Mouse (Mus musculus): ENCODE data around the gene Ldb3. TPM values are rescaled to one million over a fixed set of nuclear protein-coding genes. Genes with fewer than 3 reads are reported as not detected.
A peak's percentile ranks its signal among the peaks of the same experiment; 100 is the strongest.

Ldb3 gene
- polyA plus RNA-seq, 1 experiment from 2014 or later = 0.87 TPM

- no peak overlapping the region for H3K9ac ChIP-seq
- ATAC-seq (ENCODE audit: low FRiP score, low read depth) = no peak
These were observed 71.4 kb downstream of the Ldb3 start for GRCm38 (mm10) chr14:34516960-34517577.

DNA sequence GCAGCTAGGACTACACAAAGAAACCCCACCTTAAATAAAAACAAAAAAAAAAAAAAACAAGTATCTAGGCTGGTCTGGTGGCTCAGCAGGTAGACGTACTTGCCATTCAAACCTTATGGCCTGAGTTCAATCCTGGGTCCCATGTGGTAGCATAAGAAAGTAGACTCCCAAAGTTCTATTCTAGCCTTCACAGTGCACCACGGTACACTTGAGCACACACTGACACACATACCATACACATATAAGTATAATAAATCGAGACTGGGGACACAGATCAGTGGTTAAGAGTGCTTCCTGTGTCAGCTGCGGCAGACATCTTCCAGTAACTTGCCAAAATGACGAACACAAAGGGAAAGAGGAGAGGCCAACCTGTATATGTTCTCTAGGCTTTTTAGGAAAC lies 72.6 kb downstream of the Ldb3 start:
- WGBS = 90% methylated on average over 5 of the region's 5 CpGs
- H3K9ac ChIP-seq = no peak overlapping the region
- no peak for ATAC-seq (ENCODE audit: low FRiP score, low read depth)
- no peaks in the 10 kb centered on the region for H3K9me3 ChIP-seq
- H3K4me1 ChIP-seq (replicated peaks) = no peaks in the 10 kb centered on the region
- H3K36me3 ChIP-seq = no peaks in the 10 kb centered on the region
- no peaks in the 10 kb centered on the region for H3K27me3 ChIP-seq
- H3K27ac ChIP-seq (replicated peaks) = no peak overlapping the region
- no peak overlapping the region for H3K4me2 ChIP-seq
- no peak overlapping the region for H3K4me3 ChIP-seq

More at GRCm38 (mm10) chr14:34516960-34517577, 71.4 kb downstream of the Ldb3 start:
- Histone ChIP-seq H3K27ac (replicated peaks) (no peak overlapping the region), H3K9me3 (no peaks in the 10 kb centered on the region), H3K4me2 (no peak overlapping the region), H3K36me3 (no peaks in the 10 kb centered on the region), H3K27me3 (no peaks in the 10 kb centered on the region), H3K4me3 (no peak overlapping the region), H3K4me1 (replicated peaks) (no peaks in the 10 kb centered on the region)
- WGBS = 89% methylated on average over 10 of the region's 10 CpGs

DNA sequence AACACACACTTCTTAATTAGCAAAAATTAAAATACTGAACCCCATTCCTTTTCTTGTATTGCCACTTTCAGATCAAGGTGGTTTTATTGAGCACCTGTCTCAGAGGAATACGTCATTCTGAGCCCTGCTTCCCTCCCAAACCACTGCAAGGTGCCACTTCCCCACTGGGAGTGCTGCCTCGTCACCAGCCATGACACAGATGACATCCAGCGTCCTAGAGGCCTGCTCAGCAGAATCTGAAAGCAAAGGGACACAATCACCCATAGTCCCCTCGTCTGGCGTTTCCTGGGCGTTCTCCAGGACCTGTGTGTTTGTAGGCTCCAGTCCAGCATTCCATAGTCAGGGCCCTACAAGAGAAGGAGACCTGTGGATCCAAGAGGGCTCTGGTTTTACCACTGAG lies 74.4 kb downstream of the Ldb3 start:
- no peak overlapping the region for H3K27ac ChIP-seq (replicated peaks)
- no peaks in the 10 kb centered on the region for H3K9me3 ChIP-seq
- H3K4me1 ChIP-seq (replicated peaks) = 0 out of 2 replicates have a peak, but pooled peaks cover under 1% of the 10 kb centered on the region
- ATAC-seq (ENCODE audit: low FRiP score, low read depth) = no peak
- no peak overlapping the region for H3K4me2 ChIP-seq
- WGBS = 43% methylated on average over 6 of the region's 6 CpGs
- H3K27me3 ChIP-seq = no peaks in the 10 kb centered on the region
- no peaks in the 10 kb centered on the region for H3K36me3 ChIP-seq
- H3K4me3 ChIP-seq = no peak overlapping the region
- H3K9ac ChIP-seq = no peak overlapping the region

- no peak overlapping the region for H3K9ac ChIP-seq
- H3K4me3 ChIP-seq = no peak overlapping the region
- no peaks in the 10 kb centered on the region for H3K9me3 ChIP-seq
- H3K4me2 ChIP-seq = no peak overlapping the region
- peaks cover 13% of the 10 kb centered on the region for H3K4me1 ChIP-seq (replicated peaks)
- H3K27ac ChIP-seq (replicated peaks) = no peak overlapping the region
- 89% methylated on average over 4 of the region's 4 CpGs for WGBS
- H3K36me3 ChIP-seq = no peaks in the 10 kb centered on the region
- no peaks in the 10 kb centered on the region for H3K27me3 ChIP-seq
- no peak for ATAC-seq (ENCODE audit: low FRiP score, low read depth)
These were observed 75.9 kb downstream of the Ldb3 start for GRCm38 (mm10) chr14:34512602-34513001.

DNA sequence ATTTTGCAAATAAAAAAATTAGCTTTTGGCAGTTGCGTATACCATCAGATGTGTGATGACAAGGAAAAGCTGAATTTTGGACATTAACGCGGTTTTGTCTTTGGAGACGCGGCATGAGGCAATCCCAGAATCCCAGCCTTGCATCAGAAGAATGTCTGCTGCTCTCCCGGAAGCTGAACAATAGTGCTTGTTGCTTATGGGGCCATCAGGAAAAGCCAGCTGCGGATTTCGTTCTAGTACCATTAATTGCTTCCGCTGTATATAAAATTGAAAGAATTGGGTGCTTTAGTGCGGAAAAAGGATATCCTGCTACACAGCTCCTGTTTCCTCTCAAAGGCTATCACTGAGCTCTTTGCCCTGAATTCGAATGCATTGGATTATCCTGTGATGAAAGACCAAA lies 76.6 kb downstream of the Ldb3 start:
- Histone ChIP-seq H3K27me3 (no peaks in the 10 kb centered on the region), H3K9ac (no peak overlapping the region), H3K27ac (replicated peaks) (no peak overlapping the region), H3K4me1 (replicated peaks) (peaks cover 13% of the 10 kb centered on the region), H3K36me3 (no peaks in the 10 kb centered on the region), H3K4me2 (no peak overlapping the region), H3K4me3 (no peak overlapping the region), H3K9me3 (no peaks in the 10 kb centered on the region)
- ATAC-seq (ENCODE audit: low FRiP score, low read depth) = no peak
- 78% methylated on average over 11 of the region's 11 CpGs for WGBS

- Histone ChIP-seq H3K36me3 (no peaks in the 10 kb centered on the region), H3K9me3 (no peaks in the 10 kb centered on the region), H3K27me3 (no peaks in the 10 kb centered on the region), H3K4me2 (no peak overlapping the region), H3K4me3 (no peak overlapping the region), H3K4me1 (replicated peaks) (peaks cover 13% of the 10 kb centered on the region), H3K9ac (no peak overlapping the region), H3K27ac (replicated peaks) (no peak overlapping the region)
- ATAC-seq (ENCODE audit: low FRiP score, low read depth) = peak; percentile 50; the same call in 1 of the 2 replicates
- WGBS = 46% methylated on average over 7 of the region's 7 CpGs
These were observed 79.5 kb downstream of the Ldb3 start for GRCm38 (mm10) chr14:34508842-34509439.

GRCm38 (mm10) chr14:34508187-34508840 lies 80.2 kb downstream of the Ldb3 start:
- H3K27ac ChIP-seq (replicated peaks) = 0 out of 2 replicates have a peak overlapping the region, but pooled peaks have one; percentile 5
- no peak overlapping the region for H3K9ac ChIP-seq
- no peaks in the 10 kb centered on the region for H3K9me3 ChIP-seq
- no peaks in the 10 kb centered on the region for H3K27me3 ChIP-seq
- H3K4me1 ChIP-seq (replicated peaks) = peaks cover 17% of the 10 kb centered on the region
- H3K4me2 ChIP-seq = no peak overlapping the region
- no peaks in the 10 kb centered on the region for H3K36me3 ChIP-seq
- H3K4me3 ChIP-seq = no peak overlapping the region
- ATAC-seq (ENCODE audit: low FRiP score, low read depth) = 0 out of 2 replicates have a peak, but pooled peaks have one; percentile 55
- WGBS = 29% methylated on average over 4 of the region's 4 CpGs

DNA sequence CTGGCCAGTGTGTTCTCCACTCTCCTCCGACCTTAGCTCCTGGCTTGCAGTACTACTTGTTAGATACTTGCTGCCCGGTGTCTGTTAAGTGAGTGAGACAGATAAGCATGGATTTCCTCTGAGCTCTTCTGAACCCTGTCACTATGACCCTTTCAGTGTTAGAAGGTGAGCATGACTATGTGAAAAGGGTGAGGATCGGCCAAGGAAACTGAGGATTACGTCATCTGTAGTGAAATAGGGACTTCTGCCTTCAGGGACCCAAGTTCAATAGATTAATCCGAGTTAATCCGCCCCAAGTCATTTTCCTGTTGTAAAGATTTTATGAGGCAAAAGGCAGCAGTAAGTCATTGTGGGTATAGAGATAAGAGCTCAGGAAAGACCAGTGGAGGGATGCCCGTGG lies 83.2 kb downstream of the Ldb3 start:
- Histone ChIP-seq H3K27ac (replicated peaks) (no peak overlapping the region), H3K9ac (no peak overlapping the region), H3K4me1 (replicated peaks) (peaks cover 29% of the 10 kb centered on the region), H3K27me3 (no peaks in the 10 kb centered on the region), H3K36me3 (no peaks in the 10 kb centered on the region), H3K4me3 (no peak overlapping the region), H3K4me2 (no peak overlapping the region), H3K9me3 (no peaks in the 10 kb centered on the region)
- 84% methylated on average over 7 of the region's 7 CpGs for WGBS
- no peak for ATAC-seq (ENCODE audit: low FRiP score, low read depth)

- no peak overlapping the region for H3K27ac ChIP-seq (replicated peaks)
- no peak overlapping the region for H3K4me3 ChIP-seq
- H3K27me3 ChIP-seq = no peaks in the 10 kb centered on the region
- no peak overlapping the region for H3K9ac ChIP-seq
- 90% methylated on average over 5 of the region's 5 CpGs for WGBS
- ATAC-seq (ENCODE audit: low FRiP score, low read depth) = no peak
- H3K4me1 ChIP-seq (replicated peaks) = peaks cover 38% of the 10 kb centered on the region
- H3K9me3 ChIP-seq = no peaks in the 10 kb centered on the region
- no peaks in the 10 kb centered on the region for H3K36me3 ChIP-seq
- H3K4me2 ChIP-seq = no peak overlapping the region
These were observed 84.1 kb downstream of the Ldb3 start for GRCm38 (mm10) chr14:34504377-34504776.

GRCm38 (mm10) chr14:34503759-34504158 lies 84.7 kb downstream of the Ldb3 start:
- peaks cover 41% of the 10 kb centered on the region for H3K4me1 ChIP-seq (replicated peaks)
- 40% methylated on average over 6 of the region's 6 CpGs for WGBS
- H3K9ac ChIP-seq = peak overlapping the region; percentile 79; the same call in 1 of the 2 replicates
- no peak for ATAC-seq (ENCODE audit: low FRiP score, low read depth)
- no peaks in the 10 kb centered on the region for H3K9me3 ChIP-seq
- H3K27ac ChIP-seq (replicated peaks) = no peak overlapping the region
- no peak overlapping the region for H3K4me3 ChIP-seq
- H3K36me3 ChIP-seq = no peaks in the 10 kb centered on the region
- no peaks in the 10 kb centered on the region for H3K27me3 ChIP-seq
- peak overlapping the region; percentile 58 for H3K4me2 ChIP-seq

- WGBS = 7% methylated on average over 15 of the region's 15 CpGs
- Histone ChIP-seq H3K4me1 (replicated peaks) (peaks cover 41% of the 10 kb centered on the region), H3K9me3 (no peaks in the 10 kb centered on the region), H3K36me3 (no peaks in the 10 kb centered on the region), H3K4me2 (peak within 1 kb of the TSS; percentile 58), H3K4me3 (peak within 1 kb of the TSS; percentile 65), H3K27me3 (no peaks in the 10 kb centered on the region), H3K27ac (replicated peaks) (peak within 1 kb of the TSS; percentile 94), H3K9ac (peak within 1 kb of the TSS; percentile 85)
- ATAC-seq (ENCODE audit: low FRiP score, low read depth) = no peak
These were observed 85.2 kb downstream of the Ldb3 start, which contains the start of gene Bmpr1a for GRCm38 (mm10) chr14:34503325-34503647. TSS of gene Bmpr1a (minus strand) at chr14:34503341.
